Mouse (Mus musculus) intestine, embryonic 15.5 days (tissue): ENCODE data around the gene Vps37c. TPM values are rescaled to one million over a fixed set of nuclear protein-coding genes. Genes with fewer than 3 reads are reported as not detected.

Experiments
- ATAC-seq: fragments of 200-750 bp; cut with Nextera tagmentation; 2 replicates; pipeline ENCODE4 v1.8.0; 2017; ENCODE audit warnings: moderate TSS enrichment, moderate library complexity
- H3K27ac ChIP-seq: fragments of 300-500 bp; sonication (generic); 2 replicates; pipeline ENCODE4 v1.5.1; 2015; ENCODE audit warnings: mild to moderate bottlenecking, inconsistent platforms
- H3K27me3 ChIP-seq: fragments of 300-500 bp; sonication (generic); replicated peaks from 2 replicates; pipeline ENCODE4 v1.6.1; 2015; ENCODE audit warnings: inconsistent platforms
- H3K36me3 ChIP-seq: fragments of 300-500 bp; sonication (generic); 2 replicates; pipeline ENCODE4 v1.6.1; 2015; ENCODE audit warnings: inconsistent platforms
- H3K4me1 ChIP-seq: fragments of 300-500 bp; sonication (generic); replicated peaks from 2 replicates; pipeline ENCODE4 v1.6.1; 2015; ENCODE audit warnings: inconsistent platforms
- H3K4me2 ChIP-seq: fragments of 300-500 bp; sonication (generic); replicated peaks from 2 replicates; pipeline ENCODE4 v1.6.1; 2015; ENCODE audit warnings: mild to moderate bottlenecking, inconsistent platforms
- H3K4me3 ChIP-seq: fragments of 300-500 bp; sonication (generic); replicated peaks from 2 replicates; pipeline ENCODE4 v1.5.1; 2015; ENCODE audit warnings: inconsistent platforms
- H3K9ac ChIP-seq: fragments of 300-500 bp; sonication (generic); 2 replicates; pipeline ENCODE4 v1.6.1; 2015; ENCODE audit warnings: inconsistent platforms
- H3K9me3 ChIP-seq: fragments of 300-500 bp; sonication (generic); 2 replicates; pipeline ENCODE4 v1.6.1; 2016; ENCODE audit warnings: inconsistent platforms
- WGBS: fragments of 180-500 bp; shearing (Covaris S2); methylation state at CpG from one replicate; pipeline ENCODE4 v1.1.7; 2015; 5-methylcytosine and 5-hydroxymethylcytosine counted together
- polyA plus RNA-seq: library from polyadenylated mRNA; unstranded; fragments of >200 nt; fragmentation: Nextera tagmentation; extraction: Ambion mirVana; gene quantifications from 2 replicates; pipeline ENCODE4 v1.2.1, GENCODE M21; 2015

The Vps37c gene
- polyA plus RNA-seq, 1 experiment from 2014 or later = 28.1 TPM

DNA sequence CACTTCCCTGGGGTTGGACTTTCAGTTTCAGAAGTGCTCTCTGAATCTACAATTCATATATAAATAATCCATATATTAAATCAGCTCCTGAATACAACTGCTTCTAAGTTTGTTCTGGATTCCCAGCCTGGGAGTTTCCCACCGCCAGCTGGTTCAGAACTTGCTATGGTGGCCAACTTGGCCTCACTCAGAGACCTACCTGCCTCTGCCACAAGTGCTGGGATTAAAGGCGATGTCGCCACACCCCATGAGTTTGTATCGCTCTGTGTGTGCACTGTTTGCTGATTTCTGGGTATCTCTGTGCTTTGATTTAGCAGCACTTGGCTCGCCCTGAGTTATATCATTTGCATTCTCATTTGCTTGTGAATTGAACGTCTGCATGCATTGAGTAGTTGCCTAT, 63.6 kb downstream of the Vps37c start:
- WGBS = 85% methylated on average over 6 of the region's 6 CpGs
- ATAC-seq = no peak
- Histone ChIP-seq H3K4me1 (no peaks in the 10 kb centered on the region), H3K9ac (no peak overlapping the region), H3K4me2 (no peak overlapping the region), H3K36me3 (no peaks in the 10 kb centered on the region), H3K4me3 (no peak overlapping the region), H3K9me3 (no peaks in the 10 kb centered on the region), H3K27me3 (no peaks in the 10 kb centered on the region), H3K27ac (no peak overlapping the region)

DNA sequence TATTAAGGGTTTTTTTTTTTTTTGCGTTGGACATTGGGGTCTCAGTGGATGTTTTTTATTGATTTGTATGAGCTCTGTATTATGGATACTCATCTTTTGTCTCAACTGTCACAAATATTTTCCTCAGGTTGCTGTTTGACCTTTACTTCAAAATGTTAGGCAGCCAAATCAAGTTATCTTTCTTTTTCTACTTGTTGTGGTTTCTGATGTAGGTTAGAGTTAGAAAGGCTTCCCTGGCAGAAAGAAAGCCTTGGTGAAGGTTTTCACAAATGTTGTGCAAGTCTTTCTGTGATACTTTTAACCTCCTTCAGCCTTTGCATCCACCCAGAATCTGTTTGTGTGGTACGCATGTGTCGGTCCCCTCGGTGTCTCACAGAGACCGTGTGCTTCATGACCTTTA, 64.1 kb downstream of the Vps37c start:
- no peak for ATAC-seq
- 93% methylated on average over 5 of the region's 5 CpGs for WGBS
- no peak overlapping the region for H3K4me3 ChIP-seq
- no peak overlapping the region for H3K4me2 ChIP-seq
- no peaks in the 10 kb centered on the region for H3K9me3 ChIP-seq
- no peak overlapping the region for H3K9ac ChIP-seq
- H3K27me3 ChIP-seq = no peaks in the 10 kb centered on the region
- H3K4me1 ChIP-seq = no peaks in the 10 kb centered on the region
- H3K27ac ChIP-seq = no peak overlapping the region
- H3K36me3 ChIP-seq = no peaks in the 10 kb centered on the region

DNA sequence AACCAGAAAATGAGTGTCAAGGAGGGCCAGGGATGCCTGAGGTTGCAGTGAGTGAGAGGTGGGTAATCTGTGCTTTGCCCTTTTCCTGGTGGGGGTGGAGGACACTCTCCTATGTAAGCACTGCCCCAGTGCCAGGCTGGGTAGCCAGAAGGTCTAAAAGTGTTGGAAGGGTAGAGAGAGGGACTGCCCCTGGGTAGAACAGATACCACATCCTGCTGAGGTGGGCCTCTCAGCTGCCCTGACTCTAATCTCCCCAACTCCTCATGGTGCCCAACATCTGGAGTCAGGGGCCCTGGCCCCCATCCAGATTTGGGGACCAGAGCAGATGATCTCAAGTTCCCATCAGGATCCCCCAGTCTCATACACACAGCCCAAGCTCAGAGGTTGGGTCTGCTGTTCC, 68.6 kb downstream of the Vps37c start:
- Histone ChIP-seq H3K36me3 (no peaks in the 10 kb centered on the region), H3K27me3 (no peaks in the 10 kb centered on the region), H3K4me1 (peaks cover 9% of the 10 kb centered on the region; the same call in 1 of the 2 replicates), H3K4me2 (no peak overlapping the region), H3K9me3 (no peaks in the 10 kb centered on the region), H3K4me3 (no peak overlapping the region), H3K27ac (no peak overlapping the region), H3K9ac (no peak overlapping the region)
- no peak for ATAC-seq

DNA sequence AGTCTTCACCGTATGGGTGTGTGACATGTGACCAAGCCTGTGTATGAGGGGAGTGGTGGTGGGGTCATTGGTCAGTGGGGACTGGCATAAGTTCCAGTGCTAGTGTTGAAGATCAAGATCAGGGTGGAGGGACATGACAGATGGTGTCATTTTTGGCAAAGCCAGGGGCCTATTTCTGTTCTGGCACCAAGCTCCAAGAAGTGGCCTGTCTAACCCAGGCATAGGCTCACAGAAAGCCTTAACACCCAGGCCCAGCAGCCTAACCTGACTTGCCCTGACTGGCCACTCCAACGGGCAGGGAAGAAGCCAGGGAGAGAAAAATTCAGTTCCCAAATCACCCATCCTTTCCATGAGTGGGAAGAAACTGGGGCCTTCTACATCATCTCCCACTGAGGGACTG, 69.0 kb downstream of the Vps37c start:
- H3K4me2 ChIP-seq = no peak overlapping the region
- no peaks in the 10 kb centered on the region for H3K36me3 ChIP-seq
- H3K4me3 ChIP-seq = no peak overlapping the region
- H3K9ac ChIP-seq = no peak overlapping the region
- no peak overlapping the region for H3K27ac ChIP-seq
- ATAC-seq = no peak
- no peaks in the 10 kb centered on the region for H3K27me3 ChIP-seq
- H3K9me3 ChIP-seq = no peaks in the 10 kb centered on the region
- peaks cover 9% of the 10 kb centered on the region; the same call in 1 of the 2 replicates for H3K4me1 ChIP-seq
- 91% methylated on average over 2 of the region's 2 CpGs for WGBS

DNA sequence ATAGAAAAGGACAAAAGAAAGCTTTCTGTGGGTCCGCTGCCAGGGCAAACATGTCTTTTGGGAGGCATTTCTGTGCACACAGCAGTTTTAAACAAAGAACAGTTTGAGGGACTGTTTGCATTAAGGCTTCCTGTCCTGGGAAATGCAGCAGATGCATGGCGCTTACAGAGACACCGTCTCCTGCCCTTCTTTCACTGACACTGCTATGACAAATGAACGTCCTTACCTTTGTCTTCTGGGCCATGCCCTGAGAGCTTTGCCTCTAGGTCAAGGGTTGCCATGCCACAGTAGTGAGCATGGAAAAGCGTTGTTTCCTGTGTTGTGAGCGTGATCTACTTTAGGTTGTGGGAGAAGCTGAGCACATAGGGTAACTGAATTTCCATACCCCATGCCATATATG, 70.2 kb downstream of the Vps37c start:
- Histone ChIP-seq H3K9me3 (no peaks in the 10 kb centered on the region), H3K4me1 (peaks cover 9% of the 10 kb centered on the region; the same call in 1 of the 2 replicates), H3K9ac (no peak overlapping the region), H3K27ac (no peak overlapping the region), H3K4me2 (no peak overlapping the region), H3K36me3 (no peaks in the 10 kb centered on the region), H3K4me3 (no peak overlapping the region), H3K27me3 (no peaks in the 10 kb centered on the region)
- 41% methylated on average over 6 of the region's 6 CpGs for WGBS
- no peak for ATAC-seq

DNA sequence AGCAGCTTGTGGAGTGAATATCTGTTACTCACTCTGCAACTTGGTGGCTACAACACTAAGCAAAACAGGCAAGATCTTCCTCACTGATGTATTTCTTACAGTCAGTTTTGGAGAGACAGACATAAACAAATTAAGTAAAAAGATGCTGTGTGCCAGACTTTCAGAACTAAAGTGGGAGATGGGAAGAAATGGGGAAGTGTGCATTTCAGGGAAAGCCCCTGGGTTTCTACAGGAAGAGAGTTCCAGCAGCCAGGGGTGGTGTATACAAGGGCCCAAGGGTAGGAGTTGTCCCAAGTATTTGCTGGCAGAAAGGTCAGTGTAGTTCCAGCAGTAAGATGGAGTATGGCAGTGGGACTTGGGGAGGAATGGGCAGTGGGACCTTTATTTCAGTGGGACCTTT, 71.0 kb downstream of the Vps37c start:
- no peak overlapping the region for H3K27ac ChIP-seq
- no peak overlapping the region for H3K4me3 ChIP-seq
- ATAC-seq = no peak

DNA sequence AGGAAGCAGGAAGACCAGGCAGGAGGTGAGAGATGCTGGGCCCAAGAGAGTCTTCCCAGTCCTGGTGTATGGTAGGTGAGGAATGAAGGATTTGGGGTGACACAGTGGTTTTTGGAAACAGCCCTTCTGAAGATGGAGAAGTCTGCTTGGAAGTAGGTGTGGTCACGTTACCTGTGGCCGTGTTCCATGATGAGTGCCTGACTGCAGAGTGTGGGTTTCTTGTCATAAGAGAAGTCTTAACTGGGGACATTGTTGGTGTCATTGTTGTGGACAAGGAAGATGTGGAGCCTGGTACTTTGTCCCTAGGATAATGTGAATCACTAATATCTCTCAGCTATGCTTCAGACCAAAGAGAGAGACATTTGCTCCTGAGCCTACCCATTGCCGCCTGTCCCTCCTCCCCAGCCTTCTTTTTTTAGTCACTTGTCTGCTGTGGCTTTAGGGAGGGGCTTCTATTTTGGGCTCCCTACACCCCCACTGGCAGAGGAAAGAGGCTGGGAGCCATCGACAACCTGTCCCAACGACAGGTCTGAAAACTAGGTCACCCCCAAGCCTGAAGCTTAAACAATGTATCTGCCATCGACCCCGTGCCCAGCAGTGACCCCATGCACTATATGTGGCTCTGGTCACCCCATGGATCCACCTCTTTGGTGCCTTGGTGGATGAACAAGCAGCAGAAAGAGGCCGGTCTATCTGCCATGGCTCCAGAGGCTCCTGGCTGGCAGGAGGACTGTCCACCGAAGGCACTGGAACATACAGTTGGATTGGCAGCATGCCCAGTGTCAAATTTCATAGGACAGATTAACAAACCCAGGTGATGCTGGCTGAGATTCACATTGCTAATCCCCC, 71.7 kb downstream of the Vps37c start:
- peaks cover 9% of the 10 kb centered on the region; the same call in 1 of the 2 replicates for H3K4me1 ChIP-seq
- no peak overlapping the region for H3K4me3 ChIP-seq
- H3K27ac ChIP-seq = no peak overlapping the region
- H3K27me3 ChIP-seq = no peaks in the 10 kb centered on the region
- H3K9me3 ChIP-seq = no peaks in the 10 kb centered on the region
- H3K9ac ChIP-seq = no peak overlapping the region
- 85% methylated on average over 9 of the region's 9 CpGs for WGBS
- no peak overlapping the region for H3K4me2 ChIP-seq
- H3K36me3 ChIP-seq = no peaks in the 10 kb centered on the region
- ATAC-seq = no peak

More for the DNA sequence above, 71.0 kb downstream of the Vps37c start:
- Histone ChIP-seq H3K9me3 (no peaks in the 10 kb centered on the region), H3K9ac (no peak overlapping the region), H3K27me3 (no peaks in the 10 kb centered on the region), H3K4me1 (peaks cover 9% of the 10 kb centered on the region; the same call in 1 of the 2 replicates), H3K36me3 (no peaks in the 10 kb centered on the region), H3K4me2 (no peak overlapping the region)

DNA sequence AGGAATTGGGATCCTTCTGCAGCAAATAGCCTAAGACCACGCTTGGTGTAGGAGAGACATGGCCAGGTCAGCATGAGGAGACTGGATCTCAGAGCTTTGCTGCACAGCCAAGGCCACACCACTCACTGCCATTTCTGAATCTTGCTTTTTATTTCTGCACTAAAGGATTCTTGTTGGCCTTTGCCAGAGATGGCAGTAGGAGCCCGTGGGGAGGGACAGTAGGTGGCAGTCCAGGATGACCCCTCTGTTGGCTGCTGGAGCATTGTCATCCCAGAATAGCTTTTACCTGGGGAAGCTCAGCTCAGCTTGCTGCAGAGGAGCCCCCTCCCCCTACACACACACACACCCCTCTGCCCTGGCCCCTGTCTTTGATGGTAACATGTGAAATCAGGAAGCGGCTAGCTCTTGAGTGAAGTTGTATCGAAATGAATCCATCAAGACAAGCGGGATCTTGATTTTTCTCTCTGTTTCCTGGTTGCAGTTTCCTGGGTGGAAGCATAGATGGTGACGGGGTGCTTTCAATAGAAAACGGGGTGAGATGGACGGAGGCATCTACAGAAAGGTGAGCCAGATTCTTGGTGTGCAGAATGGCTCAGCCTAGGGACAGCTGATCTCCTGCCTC, 73.4 kb downstream of the Vps37c start:
- Histone ChIP-seq H3K4me3 (no peak overlapping the region), H3K36me3 (no peaks in the 10 kb centered on the region), H3K27ac (no peak overlapping the region), H3K9ac (no peak overlapping the region), H3K4me1 (peaks cover 9% of the 10 kb centered on the region; the same call in 1 of the 2 replicates), H3K4me2 (no peak overlapping the region), H3K9me3 (no peaks in the 10 kb centered on the region), H3K27me3 (no peaks in the 10 kb centered on the region)
- no peak for ATAC-seq
- WGBS = 82% methylated on average over 8 of the region's 8 CpGs

DNA sequence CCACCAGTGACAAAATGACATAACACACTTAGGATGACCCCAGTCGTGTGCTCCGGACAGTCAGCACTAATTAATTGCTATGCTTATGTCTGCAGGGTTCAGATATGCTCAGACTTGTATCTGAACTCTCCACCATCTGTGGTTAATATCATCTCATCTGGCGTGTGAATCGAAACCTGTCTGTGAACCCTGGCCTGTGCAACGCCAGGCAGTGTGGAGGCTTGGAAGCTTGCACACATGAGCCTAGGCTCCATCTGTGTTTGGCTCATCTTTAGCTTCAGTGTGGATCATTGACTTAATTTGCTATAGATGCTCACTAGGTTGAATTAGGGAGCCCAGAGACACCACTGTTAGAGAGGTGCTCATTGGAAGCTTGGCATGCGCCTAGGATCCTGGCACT, 73.9 kb downstream of the Vps37c start:
- WGBS = 64% methylated on average over 6 of the region's 6 CpGs
- Histone ChIP-seq H3K27ac (no peak overlapping the region), H3K4me2 (no peak overlapping the region), H3K9ac (no peak overlapping the region), H3K9me3 (no peaks in the 10 kb centered on the region), H3K4me3 (no peak overlapping the region), H3K27me3 (no peaks in the 10 kb centered on the region), H3K36me3 (no peaks in the 10 kb centered on the region), H3K4me1 (peaks cover 9% of the 10 kb centered on the region; the same call in 1 of the 2 replicates)
- no peak for ATAC-seq

DNA sequence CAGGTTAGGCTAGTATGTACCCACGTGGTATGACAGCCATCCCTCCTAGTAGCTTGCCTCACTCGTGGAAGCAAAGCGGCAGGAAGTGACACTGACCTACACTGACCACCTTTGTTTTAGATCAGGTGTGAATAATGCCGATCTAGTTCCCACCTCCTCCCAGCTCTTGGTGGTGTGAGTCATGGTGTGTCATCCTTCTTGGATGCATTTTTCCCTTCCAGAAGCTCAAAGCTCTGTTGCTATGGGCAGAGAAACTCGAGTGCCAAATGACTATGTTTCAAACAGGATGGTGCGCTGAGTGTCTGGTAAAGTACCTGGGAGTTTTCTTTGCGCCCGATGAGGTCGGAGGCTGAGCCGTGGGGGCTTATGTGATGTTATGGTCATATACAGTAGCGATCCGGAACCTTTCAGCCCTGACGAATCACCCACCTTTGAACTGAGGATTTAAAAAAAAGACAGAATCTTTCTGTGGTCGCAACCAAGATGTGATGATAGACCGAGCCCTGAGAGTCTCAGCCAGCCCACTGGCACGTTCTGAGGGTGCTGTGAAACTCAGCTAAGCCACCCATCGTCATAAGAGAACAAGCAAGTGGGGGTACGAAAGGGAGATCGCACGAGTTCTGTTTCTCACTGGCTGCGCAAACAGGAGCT, 75.0 kb downstream of the Vps37c start:
- Histone ChIP-seq H3K9ac (no peak overlapping the region), H3K4me1 (0 out of 2 replicates have a peak, but pooled peaks cover 5% of the 10 kb centered on the region), H3K27ac (no peak overlapping the region), H3K36me3 (no peaks in the 10 kb centered on the region), H3K4me2 (no peak overlapping the region), H3K4me3 (no peak overlapping the region), H3K9me3 (no peaks in the 10 kb centered on the region), H3K27me3 (no peaks in the 10 kb centered on the region)
- no peak for ATAC-seq
- 76% methylated on average over 21 of the region's 21 CpGs for WGBS
